Mouse (Mus musculus) forebrain, embryonic 13.5 days (tissue): Measurements from ENCODE around the gene Hsf4. TPM values are rescaled to one million over a fixed set of nuclear protein-coding genes. Genes with fewer than 3 reads are reported as not detected.
A peak's percentile ranks its signal among the peaks of the same experiment; 100 is the strongest.

Experiments
- ATAC-seq: fragments of 200-750 bp; cut with Nextera tagmentation; 2 replicates; pipeline ENCODE4 v1.8.0; 2017
- H3K27ac ChIP-seq: fragments of 300-500 bp; sonication (generic); 2 replicates; pipeline ENCODE4 v1.5.1; 2015; ENCODE audit warnings: inconsistent platforms, mild to moderate bottlenecking, moderate library complexity
- H3K27me3 ChIP-seq: fragments of 300-500 bp; sonication (generic); 2 replicates; pipeline ENCODE4 v1.6.1; 2015; ENCODE audit warnings: mild to moderate bottlenecking, inconsistent platforms
- H3K36me3 ChIP-seq: fragments of 300-500 bp; sonication (generic); 2 replicates; pipeline ENCODE4 v1.6.1; 2015; ENCODE audit warnings: mild to moderate bottlenecking, inconsistent platforms; ENCODE audit not compliant: poor library complexity, severe bottlenecking
- H3K4me1 ChIP-seq: fragments of 300-500 bp; sonication (generic); 2 replicates; pipeline ENCODE4 v1.6.1; 2015; ENCODE audit warnings: inconsistent platforms
- H3K4me2 ChIP-seq: fragments of 300-500 bp; sonication (generic); 2 replicates; pipeline ENCODE4 v1.6.1; 2015; ENCODE audit warnings: inconsistent platforms, mild to moderate bottlenecking, moderate library complexity
- H3K4me3 ChIP-seq: fragments of 300-500 bp; sonication (generic); 2 replicates; pipeline ENCODE4 v1.5.1; 2015; ENCODE audit warnings: mild to moderate bottlenecking, inconsistent platforms
- H3K9ac ChIP-seq: fragments of 300-500 bp; sonication (generic); 2 replicates; pipeline ENCODE4 v1.6.1; 2015; ENCODE audit warnings: mild to moderate bottlenecking, inconsistent platforms
- H3K9me3 ChIP-seq: fragments of 300-500 bp; sonication (generic); replicated peaks from 2 replicates; pipeline ENCODE4 v1.6.1; 2016; ENCODE audit warnings: inconsistent platforms
- WGBS: fragments of 180-500 bp; shearing (Covaris S2); methylation state at CpG from one replicate; pipeline ENCODE4 v1.1.7; 2015; 5-methylcytosine and 5-hydroxymethylcytosine counted together
- polyA plus RNA-seq: library from polyadenylated mRNA; unstranded; fragments of >200 nt; fragmentation: Nextera tagmentation; extraction: Ambion mirVana; gene quantifications from 2 replicates; pipeline ENCODE4 v1.2.1, GENCODE M21; 2015

The Hsf4 gene
- polyA plus RNA-seq, 1 experiment from 2014 or later = 0.13 TPM

DNA sequence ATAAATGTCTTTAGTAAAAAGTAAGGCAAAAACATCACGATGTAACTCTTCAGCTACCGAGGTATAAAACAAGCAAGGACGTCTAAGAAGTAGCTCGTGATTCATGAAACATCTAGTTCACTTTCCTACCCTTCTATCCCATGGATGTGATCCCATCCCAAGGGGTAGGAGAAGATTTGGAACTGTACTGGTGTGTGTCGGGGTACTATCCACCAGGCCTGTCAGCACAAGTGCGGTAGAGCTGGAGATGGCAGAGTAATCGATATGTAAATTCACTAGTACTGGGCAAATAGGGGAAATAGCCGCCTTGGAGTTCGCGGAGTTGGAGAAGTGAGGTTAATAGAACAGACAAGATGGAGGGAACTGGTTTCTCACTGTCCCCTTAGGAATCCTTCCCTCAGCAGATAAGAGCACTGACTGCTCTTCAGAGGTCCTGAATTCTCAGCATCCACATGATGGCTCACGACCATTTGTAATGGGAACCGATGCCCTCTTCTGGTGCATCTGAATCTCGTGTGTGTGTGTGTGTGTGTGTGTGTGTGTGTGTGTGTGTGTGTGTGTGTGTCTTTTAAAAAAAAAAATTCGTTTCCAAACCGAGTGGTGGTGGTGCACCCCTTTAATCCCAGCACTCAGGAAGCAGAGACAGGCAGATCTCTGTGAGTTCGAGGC lies 6.2 kb upstream of the Hsf4 start:
- no peak overlapping the region for H3K9ac ChIP-seq
- H3K4me1 ChIP-seq = peaks cover 34% of the 10 kb centered on the region
- no peak overlapping the region for H3K27ac ChIP-seq
- H3K4me3 ChIP-seq = peak overlapping the region; percentile 60; the same call in 1 of the 2 replicates
- peaks cover 96% of the 10 kb centered on the region for H3K27me3 ChIP-seq
- WGBS = 38% methylated on average over 16 of the region's 16 CpGs
- peak overlapping the region; percentile 77 for H3K4me2 ChIP-seq
- H3K36me3 ChIP-seq = no peaks in the 10 kb centered on the region
- H3K9me3 ChIP-seq = no peaks in the 10 kb centered on the region; the same call in 1 of the 2 replicates
- no peak for ATAC-seq

DNA sequence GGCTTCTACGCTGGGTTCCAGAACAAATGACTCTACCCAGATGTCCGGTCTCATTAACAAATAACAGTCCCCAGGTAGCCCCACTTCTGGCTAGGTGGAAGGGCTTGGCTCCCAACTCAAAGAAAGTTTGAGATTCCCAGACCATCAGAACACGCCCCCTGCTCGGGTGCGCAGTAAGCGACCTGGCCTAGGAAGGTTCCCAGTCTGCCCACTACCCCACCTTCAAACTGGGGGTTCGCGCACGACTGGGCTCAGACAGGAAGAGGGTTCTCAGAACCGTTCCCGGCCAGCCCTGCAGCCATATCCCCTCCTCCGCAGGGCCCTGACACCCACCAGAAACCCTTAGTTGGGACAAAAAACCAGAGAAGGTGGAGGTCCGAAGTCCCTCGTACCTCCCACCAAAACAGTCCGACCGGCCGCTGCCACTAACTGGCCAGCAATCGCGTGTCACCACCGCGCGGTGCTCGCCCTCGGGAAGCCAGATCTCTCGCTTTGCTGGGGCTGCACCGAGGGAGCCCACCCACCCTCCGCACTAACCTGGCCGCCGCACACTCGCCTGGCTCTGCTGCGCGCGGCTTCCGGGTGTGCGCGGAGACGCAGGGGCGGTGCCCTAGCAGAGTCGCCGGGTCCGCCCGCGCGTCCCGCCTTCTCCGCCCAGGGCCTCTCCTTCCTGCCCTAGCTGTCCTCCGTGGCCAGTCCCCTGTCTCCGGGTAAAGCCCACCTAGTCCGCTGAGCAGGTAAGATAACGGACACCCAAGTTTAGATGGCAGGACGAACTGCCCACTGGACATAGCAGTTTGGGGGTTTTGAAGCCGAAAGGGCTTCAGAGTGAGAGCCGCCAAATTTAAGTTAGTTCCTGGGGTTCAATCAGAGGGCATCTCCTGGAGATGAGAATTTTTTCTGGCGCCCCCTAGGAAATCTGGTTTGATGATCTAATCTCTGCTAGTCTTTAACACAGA lies 5.3 kb upstream of the Hsf4 start, which contains the start of the genes Tradd and Fbxl8:
Gene Tradd (minus strand): TSS at position 586 of the 959 bp plus-strand sequence.
Gene Fbxl8 (plus strand): TSS at position 625 of the 959 bp plus-strand sequence.
- H3K9me3 ChIP-seq = no peaks in the 10 kb centered on the region; the same call in 1 of the 2 replicates
- H3K9ac ChIP-seq = peak within 1 kb of the TSS; percentile 67
- no peaks in the 10 kb centered on the region for H3K36me3 ChIP-seq
- ATAC-seq = peak; percentile 43
- H3K4me2 ChIP-seq = peak within 1 kb of the TSS; percentile 77
- WGBS = 1% methylated on average over 51 of the region's 54 CpGs
- no peak within 1 kb of the TSS for H3K27ac ChIP-seq
- H3K27me3 ChIP-seq = peaks cover 96% of the 10 kb centered on the region
- peak within 1 kb of the TSS; percentile 60 for H3K4me3 ChIP-seq
- peaks cover 35% of the 10 kb centered on the region for H3K4me1 ChIP-seq

DNA sequence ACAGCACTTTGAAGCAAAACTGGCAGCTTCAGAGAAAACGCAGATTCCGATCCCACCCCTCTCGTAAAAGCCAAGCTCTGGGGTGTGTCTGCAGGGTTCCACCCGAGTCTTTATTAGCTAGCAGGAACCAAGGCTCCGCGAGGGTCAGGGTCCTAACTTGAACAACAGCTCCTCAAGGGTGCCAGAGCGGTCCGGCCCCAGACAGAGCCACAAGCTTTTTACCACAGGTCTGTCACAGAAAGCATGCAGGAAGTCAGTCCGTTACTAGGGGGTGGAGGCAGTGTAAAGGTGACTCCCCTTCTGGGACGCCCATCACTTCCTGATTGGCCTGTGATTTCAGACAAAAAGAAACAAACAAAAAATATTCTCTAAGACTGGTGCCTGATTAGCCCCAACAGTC lies 4.5 kb upstream of the Hsf4 start:
- H3K36me3 ChIP-seq = no peaks in the 10 kb centered on the region
- no peak overlapping the region for H3K27ac ChIP-seq
- H3K4me2 ChIP-seq = peak overlapping the region; percentile 77
- H3K27me3 ChIP-seq = peaks cover 96% of the 10 kb centered on the region
- WGBS = 15% methylated on average over 10 of the region's 10 CpGs
- no peak overlapping the region for H3K9ac ChIP-seq
- H3K4me3 ChIP-seq = peak overlapping the region; percentile 60; the same call in 1 of the 2 replicates
- H3K4me1 ChIP-seq = peaks cover 36% of the 10 kb centered on the region
- no peaks in the 10 kb centered on the region; the same call in 1 of the 2 replicates for H3K9me3 ChIP-seq
- no peak for ATAC-seq

DNA sequence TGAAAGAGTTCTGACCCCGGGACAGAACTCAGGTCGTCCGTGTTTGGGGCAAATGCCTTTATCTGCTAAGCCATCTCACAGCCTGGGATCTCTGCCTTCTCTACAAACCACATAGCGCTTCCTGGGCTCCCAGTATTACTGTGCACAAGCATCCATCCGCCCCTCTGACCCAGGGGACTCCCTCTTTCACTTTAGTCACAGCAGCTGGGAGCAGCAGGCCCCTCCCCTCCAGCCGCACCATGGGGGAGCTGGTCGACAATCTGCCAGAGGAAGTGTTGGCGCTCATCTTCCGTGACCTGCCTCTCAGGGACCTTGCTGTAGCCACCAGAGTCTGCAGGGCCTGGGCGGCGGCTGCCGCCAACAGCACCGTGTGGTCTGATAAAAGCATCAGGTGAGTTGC lies 2.8 kb upstream of the Hsf4 start:
- Histone ChIP-seq H3K4me1 (peaks cover 44% of the 10 kb centered on the region), H3K9ac (no peak overlapping the region), H3K4me2 (no peak overlapping the region), H3K36me3 (no peaks in the 10 kb centered on the region), H3K27me3 (peaks cover 96% of the 10 kb centered on the region), H3K9me3 (no peaks in the 10 kb centered on the region; the same call in 1 of the 2 replicates), H3K27ac (no peak overlapping the region), H3K4me3 (no peak overlapping the region)
- no peak for ATAC-seq
- 10% methylated on average over 13 of the region's 13 CpGs for WGBS

DNA sequence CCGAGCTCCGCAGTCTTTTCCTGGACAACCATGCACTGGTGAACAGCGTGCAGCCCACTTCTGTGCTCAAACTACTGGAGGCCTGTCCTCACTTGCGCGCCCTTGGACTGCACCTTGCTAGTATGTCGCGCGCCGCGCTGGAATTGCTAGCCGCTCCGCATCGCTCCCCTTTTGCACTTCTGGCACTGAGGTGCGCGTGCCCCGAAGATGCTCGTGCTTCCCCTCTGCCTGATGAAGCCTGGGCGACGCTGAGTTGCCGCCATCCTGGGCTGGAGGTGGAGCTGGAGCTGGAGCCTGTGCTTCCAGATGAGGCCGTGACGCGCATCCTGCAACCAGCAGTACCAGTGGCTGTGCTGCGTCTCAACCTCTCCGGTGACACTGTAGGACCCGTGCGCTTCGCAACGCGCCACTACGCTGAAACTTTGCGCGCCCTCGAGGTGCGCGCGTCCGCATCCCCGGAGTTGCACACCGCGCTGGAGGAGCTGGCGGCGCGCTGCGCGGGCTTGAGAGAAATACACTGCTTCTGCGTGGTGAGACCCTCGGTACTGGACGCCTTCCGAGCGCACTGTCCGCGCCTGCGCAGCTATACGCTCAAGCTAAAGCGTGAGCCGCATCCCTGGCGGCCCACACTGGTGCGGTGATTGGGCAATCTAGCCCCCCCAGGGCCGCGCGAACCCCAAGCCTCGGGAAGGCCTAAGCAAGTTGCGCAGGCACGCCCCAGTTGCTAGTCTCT lies 1.1 kb upstream of the Hsf4 start:
- no peak overlapping the region for H3K27ac ChIP-seq
- peak overlapping the region; percentile 79 for H3K4me2 ChIP-seq
- H3K27me3 ChIP-seq = peaks cover 99% of the 10 kb centered on the region
- H3K9me3 ChIP-seq = no peaks in the 10 kb centered on the region; the same call in 1 of the 2 replicates
- H3K36me3 ChIP-seq = no peaks in the 10 kb centered on the region
- WGBS = 0% methylated on average over 65 of the region's 65 CpGs
- peak overlapping the region; percentile 47 for H3K4me3 ChIP-seq
- peaks cover 44% of the 10 kb centered on the region for H3K4me1 ChIP-seq
- H3K9ac ChIP-seq = peak overlapping the region; percentile 58
- ATAC-seq = peak; percentile 86

DNA sequence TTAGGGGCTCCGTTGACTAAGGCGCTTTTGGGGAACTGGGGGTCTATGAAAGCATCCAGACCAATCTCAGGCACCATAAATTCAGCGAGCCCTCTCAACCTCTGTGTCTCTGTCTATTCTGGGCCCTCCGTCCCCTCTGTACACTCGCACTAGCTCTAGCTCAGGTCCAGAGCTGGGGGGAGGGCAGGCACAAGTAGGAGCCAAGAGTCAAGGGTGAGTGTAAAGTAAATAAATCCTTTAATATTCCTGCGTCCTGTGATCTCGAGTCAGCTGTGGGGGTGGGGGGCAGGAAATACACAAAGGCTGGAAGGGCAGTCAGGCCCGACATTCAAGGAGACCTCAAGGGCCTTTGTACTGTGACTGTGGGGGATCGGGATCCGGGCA lies 534 bp upstream of the Hsf4 start:
- H3K9ac ChIP-seq = peak overlapping the region; percentile 58
- no peaks in the 10 kb centered on the region for H3K36me3 ChIP-seq
- H3K4me3 ChIP-seq = peak overlapping the region; percentile 47
- no peak; the same call in 1 of the 2 replicates for ATAC-seq
- H3K27ac ChIP-seq = no peak overlapping the region
- peaks cover 99% of the 10 kb centered on the region for H3K27me3 ChIP-seq
- H3K9me3 ChIP-seq = no peaks in the 10 kb centered on the region; the same call in 1 of the 2 replicates
- peak overlapping the region; percentile 79 for H3K4me2 ChIP-seq
- WGBS = 1% methylated on average over 10 of the region's 10 CpGs
- peaks cover 41% of the 10 kb centered on the region for H3K4me1 ChIP-seq

DNA sequence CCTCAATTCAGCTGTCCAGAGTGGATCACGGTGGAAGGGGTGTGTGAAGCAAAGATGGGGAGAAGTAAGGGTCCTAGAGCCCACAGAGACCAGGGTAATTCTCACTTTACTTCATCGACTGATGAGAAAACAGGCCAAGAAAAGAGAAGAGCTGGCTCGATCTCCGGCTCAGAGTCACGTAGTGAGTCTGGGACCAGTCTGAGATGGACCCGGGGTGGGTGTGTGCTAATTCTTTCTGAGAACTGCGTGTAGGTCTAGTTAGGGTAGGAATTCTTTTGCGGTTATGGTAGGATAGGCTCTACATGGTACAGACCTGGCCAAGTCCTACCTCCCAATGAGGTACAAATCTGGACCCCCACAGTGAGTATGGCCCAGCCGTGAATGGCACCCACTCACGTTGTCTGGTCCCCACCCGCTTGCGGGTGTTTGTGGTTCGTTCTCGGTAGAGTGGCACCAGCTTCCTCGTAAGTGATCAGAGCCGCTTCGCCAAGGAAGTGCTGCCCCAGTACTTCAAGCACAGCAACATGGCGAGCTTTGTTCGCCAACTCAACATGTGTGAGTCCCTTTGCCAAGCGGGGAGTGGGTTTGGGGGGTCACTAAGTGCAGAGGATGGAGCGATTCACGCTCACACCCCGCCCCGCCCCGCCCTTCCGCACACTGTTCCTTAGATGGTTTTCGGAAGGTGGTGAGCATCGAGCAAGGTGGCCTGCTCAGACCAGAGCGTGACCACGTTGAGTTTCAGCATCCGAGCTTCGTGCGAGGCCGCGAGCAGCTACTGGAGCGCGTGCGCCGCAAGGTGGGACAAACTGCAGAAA lies 707 bp downstream of the Hsf4 start:
- H3K9ac ChIP-seq = 0 out of 2 replicates have a peak overlapping the region, but pooled peaks have one; percentile 58
- no peaks in the 10 kb centered on the region; the same call in 1 of the 2 replicates for H3K9me3 ChIP-seq
- H3K4me1 ChIP-seq = peaks cover 30% of the 10 kb centered on the region
- peak overlapping the region; percentile 79 for H3K4me2 ChIP-seq
- ATAC-seq = no peak
- no peaks in the 10 kb centered on the region for H3K36me3 ChIP-seq
- peak overlapping the region; percentile 47 for H3K4me3 ChIP-seq
- 1% methylated on average over 39 of the region's 39 CpGs for WGBS
- H3K27me3 ChIP-seq = peaks cover 99% of the 10 kb centered on the region
- H3K27ac ChIP-seq = no peak overlapping the region

DNA sequence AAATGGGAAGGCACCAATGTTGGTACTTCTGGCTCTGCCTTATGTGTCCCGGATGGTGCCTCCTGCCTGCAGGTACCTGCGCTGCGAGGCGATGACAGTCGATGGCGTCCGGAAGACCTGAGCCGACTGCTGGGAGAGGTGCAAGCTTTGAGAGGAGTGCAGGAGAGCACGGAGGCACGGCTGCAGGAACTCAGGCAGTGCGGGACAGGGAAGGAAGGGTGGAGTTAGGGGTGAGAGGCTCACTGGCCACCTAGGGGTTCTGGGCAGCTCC lies 1.2 kb downstream of the Hsf4 start:
- no peaks in the 10 kb centered on the region; the same call in 1 of the 2 replicates for H3K9me3 ChIP-seq
- 0 out of 2 replicates have a peak overlapping the region, but pooled peaks have one; percentile 47 for H3K4me3 ChIP-seq
- H3K36me3 ChIP-seq = no peaks in the 10 kb centered on the region
- no peak overlapping the region for H3K9ac ChIP-seq
- no peak overlapping the region for H3K27ac ChIP-seq
- peak overlapping the region; percentile 20; the same call in 1 of the 2 replicates for H3K4me2 ChIP-seq
- H3K4me1 ChIP-seq = peaks cover 34% of the 10 kb centered on the region
- 2% methylated on average over 11 of the region's 11 CpGs for WGBS
- H3K27me3 ChIP-seq = peaks cover 99% of the 10 kb centered on the region
- ATAC-seq = no peak

DNA sequence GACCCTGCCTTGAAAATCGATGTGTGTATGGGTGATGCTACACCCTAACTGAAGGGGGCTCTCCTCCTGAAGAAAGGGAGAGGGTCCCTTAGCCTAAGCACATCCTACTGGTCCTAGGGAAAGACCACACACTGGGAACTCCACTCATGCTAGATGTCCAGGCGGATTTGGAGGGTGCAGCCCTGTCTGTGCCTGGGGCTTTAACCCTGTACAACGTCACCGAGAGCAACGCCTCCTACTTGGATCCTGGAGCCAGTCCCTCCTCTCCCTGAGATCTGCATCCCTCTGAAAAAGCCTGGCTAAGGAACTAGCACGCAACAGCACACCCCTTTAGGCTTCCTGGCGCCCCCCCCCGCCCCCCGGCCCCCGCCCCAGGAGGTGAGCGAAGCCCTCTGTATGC lies 5.8 kb downstream of the Hsf4 start:
- peaks cover 33% of the 10 kb centered on the region for H3K4me1 ChIP-seq
- no peak overlapping the region for H3K9ac ChIP-seq
- ATAC-seq = no peak
- peaks cover 99% of the 10 kb centered on the region for H3K27me3 ChIP-seq
- peak overlapping the region; percentile 77 for H3K4me2 ChIP-seq
- no peak overlapping the region for H3K4me3 ChIP-seq
- H3K27ac ChIP-seq = no peak overlapping the region
- 5% methylated on average over 10 of the region's 11 CpGs for WGBS
- H3K36me3 ChIP-seq = peaks cover 7% of the 10 kb centered on the region; the same call in 1 of the 2 replicates
- no peaks in the 10 kb centered on the region for H3K9me3 ChIP-seq

DNA sequence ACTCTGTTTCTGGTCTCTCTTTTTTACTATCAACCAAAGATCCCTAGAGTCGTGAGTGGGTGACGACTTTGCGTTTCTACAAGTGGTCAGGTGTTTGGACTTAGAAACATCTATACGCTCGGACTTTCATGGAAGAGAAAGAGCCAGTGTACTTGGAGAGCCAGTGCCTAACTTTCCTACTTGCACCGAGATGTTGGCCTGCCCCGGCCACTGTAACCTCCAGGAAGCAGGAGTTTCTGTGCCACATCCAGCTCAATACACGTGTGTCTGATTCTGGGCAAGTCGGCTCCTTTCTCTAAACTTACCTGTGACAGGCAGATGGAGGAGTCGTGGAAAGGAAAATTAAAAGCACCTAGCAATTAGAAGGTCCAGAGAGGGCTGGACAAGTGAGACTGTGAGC lies 6.2 kb downstream of the Hsf4 start, which contains the start of gene Nol3:
Gene Nol3 (plus strand): TSS at position 301 of the 400 bp plus-strand sequence.
- H3K9me3 ChIP-seq = no peaks in the 10 kb centered on the region
- peaks cover 97% of the 10 kb centered on the region for H3K27me3 ChIP-seq
- ATAC-seq = no peak
- H3K4me2 ChIP-seq = peak within 1 kb of the TSS; percentile 77
- peak within 1 kb of the TSS; percentile 44 for H3K4me3 ChIP-seq
- WGBS = 3% methylated on average over 10 of the region's 10 CpGs
- peak within 1 kb of the TSS; percentile 58 for H3K9ac ChIP-seq
- peaks cover 7% of the 10 kb centered on the region; the same call in 1 of the 2 replicates for H3K36me3 ChIP-seq
- H3K4me1 ChIP-seq = peaks cover 29% of the 10 kb centered on the region
- no peak within 1 kb of the TSS for H3K27ac ChIP-seq
